Mouse (Mus musculus): ENCODE results near the gene Cacna2d3. TPM values are rescaled to one million over a fixed set of nuclear protein-coding genes. Genes with fewer than 3 reads are reported as not detected.

Gene Cacna2d3
- total RNA-seq, 1 experiment = 0.40 TPM

DNA sequence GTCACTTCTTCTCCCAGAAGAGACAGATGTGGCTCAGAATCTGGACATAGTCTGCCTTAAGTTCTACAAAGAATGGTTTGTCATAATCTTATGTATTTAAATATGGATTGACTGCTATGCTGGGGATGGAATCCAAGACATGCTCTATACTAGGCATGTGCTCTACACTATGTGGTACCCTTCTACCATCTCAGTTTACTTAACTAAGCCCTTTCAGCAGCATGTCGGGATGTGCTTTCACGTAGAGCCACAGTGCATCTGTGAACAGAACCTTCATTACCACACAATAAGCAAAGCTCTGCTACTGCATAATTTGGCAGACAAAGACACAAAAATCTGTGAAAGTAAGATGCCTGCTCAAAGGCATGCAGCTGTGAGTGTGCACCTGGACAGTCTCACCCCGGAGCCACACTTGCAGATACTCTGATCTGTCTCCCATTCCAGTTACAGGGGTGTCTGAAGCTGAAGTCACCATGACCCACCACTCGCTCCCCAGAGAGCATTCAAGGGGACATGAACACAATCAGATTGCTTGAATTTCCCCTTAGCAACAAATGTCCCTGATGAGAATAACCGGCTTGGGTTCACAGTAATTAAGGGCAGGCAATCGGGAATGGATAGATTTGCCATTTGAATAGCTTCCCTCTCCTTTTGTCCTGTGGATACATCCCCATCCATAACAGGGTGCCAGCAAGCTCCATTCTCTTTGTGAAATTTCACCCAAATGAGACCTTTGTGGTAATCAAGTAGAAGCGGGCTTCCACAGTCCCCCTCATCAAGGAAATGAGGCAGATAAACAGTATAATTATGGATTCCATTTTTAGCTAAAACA, 773.4 kb downstream of the Cacna2d3 start:
- no peak for TF ChIP-seq ZNF384 (IDR thresholded peaks at IDR 0.05; ENCODE audit: low read depth, low read length)
- no peak for TF ChIP-seq MAFK (IDR thresholded peaks at IDR 0.05; ENCODE audit: insufficient read depth, low read depth, low read length)
- TF ChIP-seq HCFC1 (IDR thresholded peaks at IDR 0.05; ENCODE audit: borderline replicate concordance, insufficient read depth, low read length) = no peak
- no peak for TF ChIP-seq ZC3H11A (IDR thresholded peaks at IDR 0.05; ENCODE audit: borderline replicate concordance, low read depth, low read length)
- no peak for TF ChIP-seq CHD2 (IDR thresholded peaks at IDR 0.05; ENCODE audit: low read depth, low read length)
- DNase-seq (ENCODE audit: low read depth, low spot score) = no peak
- Histone ChIP-seq H3K9ac (ENCODE audit: insufficient read depth, low read depth, low read length, poor library complexity, severe bottlenecking) (no peak overlapping the region), H3K4me1 (ENCODE audit: control insufficient read depth in 2 of 2, insufficient read depth in 2 of 2, low read length in 2 of 2, poor library complexity in 1 of 2) (no peaks in the 10 kb centered on the region), H3K27ac (ENCODE audit: insufficient read depth, low read depth, low read length, poor library complexity, severe bottlenecking) (no peak overlapping the region), H3K4me3 (ENCODE audit: insufficient read depth in 1 of 2, low read depth in 1 of 2, low read length in 2 of 2, poor library complexity in 1 of 2, severe bottlenecking in 1 of 2) (no peak overlapping the region), H3K36me3 (ENCODE audit: control insufficient read depth, insufficient read depth, low read length, poor library complexity, severe bottlenecking) (no peaks in the 10 kb centered on the region), H3K9me3 (ENCODE audit: control insufficient read depth, insufficient read depth, low read depth, low read length) (no peaks in the 10 kb centered on the region)
- in situ Hi-C loops (cut with MboI; ENCODE audit: low sequenced_read_pairs in 2 of 2, unreplicated experiment in 2 of 2) = no loop called here

DNA sequence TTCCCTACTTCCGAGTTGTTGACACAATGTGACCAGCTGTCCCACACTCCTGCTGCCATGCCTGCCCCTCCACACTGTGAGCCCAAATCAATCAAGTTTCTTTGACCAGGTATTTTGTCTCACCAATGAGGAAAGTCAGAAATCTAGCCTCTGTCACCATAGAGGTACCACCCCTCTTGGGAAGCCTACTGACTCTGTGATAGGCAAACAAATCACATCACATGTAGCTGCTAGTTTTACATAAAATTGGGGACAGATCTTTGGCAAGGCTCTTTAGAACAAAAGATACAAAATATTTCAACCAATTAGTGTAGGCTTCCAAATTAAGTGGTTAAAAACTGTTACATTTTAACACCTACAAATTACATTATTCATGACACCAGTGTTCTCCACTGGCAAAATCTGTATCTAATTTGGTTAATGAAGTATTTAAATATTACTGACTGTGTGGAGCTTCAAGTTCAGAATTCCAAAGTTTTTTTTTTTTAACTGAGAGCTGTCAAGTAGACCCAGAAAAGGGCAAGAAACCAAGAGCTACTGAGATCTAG, 788.8 kb downstream of the Cacna2d3 start:
- Histone ChIP-seq H3K36me3 (ENCODE audit: control insufficient read depth, insufficient read depth, low read length, poor library complexity, severe bottlenecking) (no peaks in the 10 kb centered on the region), H3K4me3 (ENCODE audit: insufficient read depth in 1 of 2, low read depth in 1 of 2, low read length in 2 of 2, poor library complexity in 1 of 2, severe bottlenecking in 1 of 2) (no peak overlapping the region), H3K4me1 (ENCODE audit: control insufficient read depth in 2 of 2, insufficient read depth in 2 of 2, low read length in 2 of 2, poor library complexity in 1 of 2) (no peaks in the 10 kb centered on the region), H3K9ac (ENCODE audit: insufficient read depth, low read depth, low read length, poor library complexity, severe bottlenecking) (no peak overlapping the region), H3K9me3 (ENCODE audit: control insufficient read depth, insufficient read depth, low read depth, low read length) (no peaks in the 10 kb centered on the region), H3K27ac (ENCODE audit: insufficient read depth, low read depth, low read length, poor library complexity, severe bottlenecking) (no peak overlapping the region)
- TF ChIP-seq MAFK (IDR thresholded peaks at IDR 0.05; ENCODE audit: insufficient read depth, low read depth, low read length) (no peak), CHD2 (IDR thresholded peaks at IDR 0.05; ENCODE audit: low read depth, low read length) (no peak), ZNF384 (IDR thresholded peaks at IDR 0.05; ENCODE audit: low read depth, low read length) (no peak), ZC3H11A (IDR thresholded peaks at IDR 0.05; ENCODE audit: borderline replicate concordance, low read depth, low read length) (no peak), HCFC1 (IDR thresholded peaks at IDR 0.05; ENCODE audit: borderline replicate concordance, insufficient read depth, low read length) (no peak)
- no peak for DNase-seq (ENCODE audit: low read depth, low spot score)
- in situ Hi-C loops (cut with MboI; ENCODE audit: low sequenced_read_pairs in 2 of 2, unreplicated experiment in 2 of 2) = no loop called here

DNA sequence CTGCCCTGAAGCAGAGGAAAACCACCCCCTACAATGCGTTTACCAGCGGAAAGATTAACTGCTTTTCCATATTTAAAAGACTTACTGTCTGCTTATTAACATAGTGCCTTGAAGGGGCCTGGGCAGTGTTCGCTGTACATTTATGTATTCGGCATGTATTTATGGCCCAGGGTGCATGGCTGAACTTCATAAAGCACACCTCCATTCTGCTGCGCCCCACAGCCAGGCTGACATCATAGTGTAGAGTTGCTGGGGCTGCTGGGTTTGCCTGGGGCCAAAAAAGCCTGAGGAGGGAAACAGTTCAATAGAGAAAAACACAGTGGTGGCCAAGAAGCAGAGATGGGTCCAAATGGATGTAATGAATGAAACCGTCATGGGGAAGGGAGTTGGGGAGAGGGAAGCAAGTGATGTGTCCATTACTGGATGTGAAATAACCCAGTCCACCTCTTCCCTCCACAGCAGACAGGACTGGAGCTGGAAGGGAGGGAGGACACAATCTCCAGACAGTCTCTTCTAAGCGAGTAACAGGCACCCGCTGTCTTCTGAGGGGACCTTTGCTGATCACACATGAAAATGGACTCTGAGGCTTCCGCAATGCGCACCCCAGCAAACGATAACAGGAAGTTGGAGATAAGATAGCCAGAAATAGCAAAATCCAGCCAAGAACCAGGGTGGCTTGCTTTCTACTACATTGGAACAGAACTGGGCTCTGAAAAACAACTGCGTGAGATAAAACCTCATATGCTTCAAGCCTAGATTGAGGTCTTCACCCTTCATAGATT, 798.3 kb downstream of the Cacna2d3 start:
- H3K36me3 ChIP-seq (ENCODE audit: control insufficient read depth, insufficient read depth, low read length, poor library complexity, severe bottlenecking) = no peaks in the 10 kb centered on the region
- H3K9me3 ChIP-seq (ENCODE audit: control insufficient read depth, insufficient read depth, low read depth, low read length) = no peaks in the 10 kb centered on the region
- no peak for TF ChIP-seq ZNF384 (IDR thresholded peaks at IDR 0.05; ENCODE audit: low read depth, low read length)
- no peak for TF ChIP-seq HCFC1 (IDR thresholded peaks at IDR 0.05; ENCODE audit: borderline replicate concordance, insufficient read depth, low read length)
- no peak for TF ChIP-seq CHD2 (IDR thresholded peaks at IDR 0.05; ENCODE audit: low read depth, low read length)
- no peak for TF ChIP-seq ZC3H11A (IDR thresholded peaks at IDR 0.05; ENCODE audit: borderline replicate concordance, low read depth, low read length)
- TF ChIP-seq MAFK (IDR thresholded peaks at IDR 0.05; ENCODE audit: insufficient read depth, low read depth, low read length) = no peak
- no peak for DNase-seq (ENCODE audit: low read depth, low spot score)
- in situ Hi-C loops (cut with MboI; ENCODE audit: low sequenced_read_pairs in 2 of 2, unreplicated experiment in 2 of 2) = no loop called here
- H3K9ac ChIP-seq (ENCODE audit: insufficient read depth, low read depth, low read length, poor library complexity, severe bottlenecking) = no peak overlapping the region
- H3K27ac ChIP-seq (ENCODE audit: insufficient read depth, low read depth, low read length, poor library complexity, severe bottlenecking) = no peak overlapping the region
- H3K4me3 ChIP-seq (ENCODE audit: insufficient read depth in 1 of 2, low read depth in 1 of 2, low read length in 2 of 2, poor library complexity in 1 of 2, severe bottlenecking in 1 of 2) = no peak overlapping the region
- no peaks in the 10 kb centered on the region for H3K4me1 ChIP-seq (ENCODE audit: control insufficient read depth in 2 of 2, insufficient read depth in 2 of 2, low read length in 2 of 2, poor library complexity in 1 of 2)

DNA sequence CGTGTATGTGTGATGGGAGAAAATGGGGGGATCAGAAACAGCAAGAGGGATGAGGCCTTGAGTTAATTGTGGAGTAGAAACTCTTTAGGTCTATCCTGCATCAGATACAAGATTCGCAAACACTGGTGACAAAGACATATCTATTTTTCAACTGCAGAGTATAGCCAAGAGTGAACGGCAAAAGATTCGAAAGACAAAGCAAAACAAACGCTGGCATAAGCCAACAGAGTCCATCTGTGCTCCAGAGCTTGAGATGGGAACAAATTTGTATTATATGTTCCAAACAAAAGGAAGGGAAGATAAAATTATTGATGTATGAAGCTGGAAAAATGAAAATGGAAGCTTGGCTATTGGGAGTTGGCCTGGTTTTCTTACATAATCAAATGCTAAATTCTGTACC, 802.8 kb downstream of the Cacna2d3 start:
- Histone ChIP-seq H3K27ac (ENCODE audit: insufficient read depth, low read depth, low read length, poor library complexity, severe bottlenecking) (no peak overlapping the region), H3K4me3 (ENCODE audit: insufficient read depth in 1 of 2, low read depth in 1 of 2, low read length in 2 of 2, poor library complexity in 1 of 2, severe bottlenecking in 1 of 2) (no peak overlapping the region), H3K36me3 (ENCODE audit: control insufficient read depth, insufficient read depth, low read length, poor library complexity, severe bottlenecking) (no peaks in the 10 kb centered on the region), H3K4me1 (ENCODE audit: control insufficient read depth in 2 of 2, insufficient read depth in 2 of 2, low read length in 2 of 2, poor library complexity in 1 of 2) (no peaks in the 10 kb centered on the region), H3K9ac (ENCODE audit: insufficient read depth, low read depth, low read length, poor library complexity, severe bottlenecking) (no peak overlapping the region), H3K9me3 (ENCODE audit: control insufficient read depth, insufficient read depth, low read depth, low read length) (no peaks in the 10 kb centered on the region)
- no peak for DNase-seq (ENCODE audit: low read depth, low spot score)
- in situ Hi-C loops (cut with MboI; ENCODE audit: low sequenced_read_pairs in 2 of 2, unreplicated experiment in 2 of 2) = no loop called here
- TF ChIP-seq HCFC1 (IDR thresholded peaks at IDR 0.05; ENCODE audit: borderline replicate concordance, insufficient read depth, low read length) (no peak), CHD2 (IDR thresholded peaks at IDR 0.05; ENCODE audit: low read depth, low read length) (no peak), ZNF384 (IDR thresholded peaks at IDR 0.05; ENCODE audit: low read depth, low read length) (no peak), ZC3H11A (IDR thresholded peaks at IDR 0.05; ENCODE audit: borderline replicate concordance, low read depth, low read length) (no peak), MAFK (IDR thresholded peaks at IDR 0.05; ENCODE audit: insufficient read depth, low read depth, low read length) (no peak)

All from ES-E14 (cell line).